Mouse (Mus musculus): Measurements from ENCODE around the gene Igsf21.

- TF ChIP-seq POLR2A (IDR thresholded peaks at IDR 0.05; ENCODE audit: insufficient read depth, low read length) (no peak), EP300 (IDR thresholded peaks at IDR 0.05; ENCODE audit: insufficient read depth, low read depth, low read length) (no peak), CTCF (IDR thresholded peaks at IDR 0.05; ENCODE audit: low read depth, low read length) (no peak)
Measured at GRCm38 (mm10) chr4:140283398-140283797, 36.8 kb upstream of the Igsf21 start.

All from ES-Bruce4 (cell line).